Mouse (Mus musculus): ENCODE results near the gene Nphs1. TPM values are rescaled to one million over a fixed set of nuclear protein-coding genes. Genes with fewer than 3 reads are reported as not detected.

The Nphs1 gene
- 0.41 and 0.61 TPM in 2 replicates for polyA plus RNA-seq (2015; fragmentation: Nextera tagmentation; extraction: Ambion mirVana)

- WGBS, result 2% methylated on average over 16 of the region's 16 CpGs
- Histone ChIP-seq H3K27ac (no peak within 1 kb of the TSS), H3K9ac (peak within 1 kb of the TSS; percentile 18; the same call in 1 of the 2 replicates), H3K9me3 (no peaks in the 10 kb centered on the region), H3K27me3 (replicated peaks) (peaks cover 82% of the 10 kb centered on the region), H3K4me3 (peak within 1 kb of the TSS; percentile 30), H3K36me3 (replicated peaks) (no peaks in the 10 kb centered on the region), H3K4me1 (peaks cover 31% of the 10 kb centered on the region), H3K4me2 (peak within 1 kb of the TSS; percentile 49)
- peak; percentile 85 for ATAC-seq (replicated peaks)
These were observed at the start of gene Nphs1, which contains the start of gene Kirrel2 for GRCm38 (mm10) chr7:30457629-30458330. TSS of gene Nphs1 (plus strand) at chr7:30458315. TSS of gene Kirrel2 (minus strand) at chr7:30457690.

DNA sequence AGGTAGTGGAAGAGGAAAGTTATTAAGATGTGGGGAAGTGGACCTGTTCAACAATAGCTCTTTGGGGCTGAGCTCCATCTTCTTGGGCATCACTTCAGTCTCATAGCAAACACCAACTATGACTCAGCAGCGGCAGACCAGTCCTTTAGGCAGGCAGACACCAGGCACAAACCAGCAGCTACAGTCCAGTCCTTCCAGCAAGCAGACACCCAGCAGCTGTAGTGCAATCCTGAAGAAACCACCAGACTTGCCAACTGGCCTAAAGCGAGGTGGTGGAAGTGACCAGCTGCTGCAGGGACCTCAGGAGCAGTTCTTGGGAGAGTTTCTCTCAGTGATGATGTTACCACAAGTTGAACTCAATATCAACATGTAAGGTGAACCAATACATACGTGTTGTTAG, 49.5 kb upstream of the Nphs1 start:
- H3K9ac ChIP-seq, result no peak overlapping the region
- H3K36me3 ChIP-seq (replicated peaks), result no peaks in the 10 kb centered on the region
- H3K4me1 ChIP-seq, result no peaks in the 10 kb centered on the region
- 88% methylated on average over 3 of the region's 3 CpGs for WGBS
- no peak for ATAC-seq (replicated peaks)
- no peak overlapping the region for H3K4me2 ChIP-seq
- no peaks in the 10 kb centered on the region; the same call in 1 of the 2 replicates for H3K27me3 ChIP-seq (replicated peaks)
- H3K27ac ChIP-seq, result no peak overlapping the region
- H3K4me3 ChIP-seq, result no peak overlapping the region
- no peaks in the 10 kb centered on the region for H3K9me3 ChIP-seq

DNA sequence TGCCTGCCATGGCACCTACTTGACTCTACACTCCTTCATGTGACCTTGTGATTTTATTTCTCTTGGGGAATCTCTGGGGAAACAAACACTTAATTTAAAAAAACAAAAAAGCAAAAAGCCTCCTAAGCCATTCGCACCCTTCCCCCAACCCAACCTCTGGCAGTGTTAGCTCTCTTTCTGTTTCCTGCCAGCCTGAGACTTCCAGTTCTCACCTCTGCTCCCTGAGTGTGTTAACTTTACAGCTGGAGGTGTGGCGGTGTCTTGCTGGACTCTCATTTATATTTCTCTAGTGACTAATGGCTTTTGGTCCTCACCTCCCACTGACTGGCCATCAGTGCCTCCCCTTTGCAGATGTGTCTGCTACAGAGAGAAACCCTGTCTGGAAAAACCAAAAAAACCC, 48.3 kb upstream of the Nphs1 start:
- H3K4me2 ChIP-seq, result no peak overlapping the region
- ATAC-seq (replicated peaks), result no peak
- no peaks in the 10 kb centered on the region for H3K9me3 ChIP-seq
- H3K27ac ChIP-seq, result no peak overlapping the region
- no peak overlapping the region for H3K9ac ChIP-seq
- H3K27me3 ChIP-seq (replicated peaks), result no peaks in the 10 kb centered on the region; the same call in 1 of the 2 replicates
- no peaks in the 10 kb centered on the region for H3K4me1 ChIP-seq
- WGBS, result 80% methylated on average over 2 of the region's 2 CpGs
- H3K4me3 ChIP-seq, result no peak overlapping the region
- no peaks in the 10 kb centered on the region for H3K36me3 ChIP-seq (replicated peaks)

DNA sequence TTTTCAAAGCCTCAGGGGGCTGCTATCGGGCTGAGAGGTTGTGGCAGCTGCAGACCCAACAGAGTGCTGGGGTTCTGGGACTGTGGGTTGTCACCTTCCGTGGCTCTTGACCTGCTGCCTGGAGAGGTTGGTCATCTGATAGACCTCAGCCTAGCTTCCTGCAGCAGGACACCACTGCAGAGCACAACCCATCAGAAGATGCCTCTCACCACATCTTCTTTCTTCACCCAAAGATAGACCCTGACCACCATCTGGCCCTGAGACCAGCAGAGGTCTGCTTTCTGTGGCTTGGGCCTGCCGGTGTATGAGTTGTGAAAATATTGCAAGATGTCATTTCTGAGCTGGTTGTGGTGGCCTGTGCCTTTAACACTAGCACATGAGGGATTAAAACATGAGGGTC, 47.1 kb upstream of the Nphs1 start:
- H3K9ac ChIP-seq, result no peak overlapping the region
- H3K9me3 ChIP-seq, result no peaks in the 10 kb centered on the region
- no peak overlapping the region for H3K27ac ChIP-seq
- H3K4me3 ChIP-seq, result no peak overlapping the region
- no peak for ATAC-seq (replicated peaks)
- H3K36me3 ChIP-seq (replicated peaks), result no peaks in the 10 kb centered on the region
- H3K4me1 ChIP-seq, result no peaks in the 10 kb centered on the region
- no peak overlapping the region for H3K4me2 ChIP-seq
- H3K27me3 ChIP-seq (replicated peaks), result no peaks in the 10 kb centered on the region; the same call in 1 of the 2 replicates
- WGBS, result 78% methylated on average over 3 of the region's 3 CpGs

GRCm38 (mm10) chr7:30412735-30413147, 45.4 kb upstream of the Nphs1 start:
- 63% methylated on average over 4 of the region's 4 CpGs for WGBS
- no peaks in the 10 kb centered on the region for H3K36me3 ChIP-seq (replicated peaks)
- no peak for ATAC-seq (replicated peaks)

GRCm38 (mm10) chr7:30413596-30413995, 44.5 kb upstream of the Nphs1 start, which contains the start of gene Tyrobp:
TSS of gene Tyrobp (plus strand) at chr7:30413760.
- no peak within 1 kb of the TSS for H3K4me2 ChIP-seq
- H3K4me3 ChIP-seq, result no peak within 1 kb of the TSS
- H3K36me3 ChIP-seq (replicated peaks), result no peaks in the 10 kb centered on the region
- H3K9me3 ChIP-seq, result no peaks in the 10 kb centered on the region
- 74% methylated on average over 5 of the region's 5 CpGs for WGBS
- no peaks in the 10 kb centered on the region; the same call in 1 of the 2 replicates for H3K27me3 ChIP-seq (replicated peaks)
- no peak within 1 kb of the TSS for H3K27ac ChIP-seq
- ATAC-seq (replicated peaks), result no peak
- no peaks in the 10 kb centered on the region for H3K4me1 ChIP-seq
- no peak within 1 kb of the TSS for H3K9ac ChIP-seq

More at GRCm38 (mm10) chr7:30412735-30413147, 45.4 kb upstream of the Nphs1 start:
- Histone ChIP-seq H3K9ac (no peak overlapping the region), H3K4me3 (no peak overlapping the region), H3K27me3 (replicated peaks) (no peaks in the 10 kb centered on the region; the same call in 1 of the 2 replicates), H3K4me1 (no peaks in the 10 kb centered on the region), H3K27ac (no peak overlapping the region), H3K4me2 (no peak overlapping the region), H3K9me3 (no peaks in the 10 kb centered on the region)

GRCm38 (mm10) chr7:30417856-30418255, 40.3 kb upstream of the Nphs1 start:
- no peak for ATAC-seq (replicated peaks)
- H3K9me3 ChIP-seq, result no peaks in the 10 kb centered on the region
- H3K9ac ChIP-seq, result no peak overlapping the region
- H3K27me3 ChIP-seq (replicated peaks), result no peaks in the 10 kb centered on the region
- H3K4me3 ChIP-seq, result no peak overlapping the region
- no peaks in the 10 kb centered on the region for H3K36me3 ChIP-seq (replicated peaks)
- no peak overlapping the region for H3K27ac ChIP-seq
- H3K4me2 ChIP-seq, result no peak overlapping the region
- 81% methylated on average over 9 of the region's 9 CpGs for WGBS
- peaks cover 11% of the 10 kb centered on the region for H3K4me1 ChIP-seq

DNA sequence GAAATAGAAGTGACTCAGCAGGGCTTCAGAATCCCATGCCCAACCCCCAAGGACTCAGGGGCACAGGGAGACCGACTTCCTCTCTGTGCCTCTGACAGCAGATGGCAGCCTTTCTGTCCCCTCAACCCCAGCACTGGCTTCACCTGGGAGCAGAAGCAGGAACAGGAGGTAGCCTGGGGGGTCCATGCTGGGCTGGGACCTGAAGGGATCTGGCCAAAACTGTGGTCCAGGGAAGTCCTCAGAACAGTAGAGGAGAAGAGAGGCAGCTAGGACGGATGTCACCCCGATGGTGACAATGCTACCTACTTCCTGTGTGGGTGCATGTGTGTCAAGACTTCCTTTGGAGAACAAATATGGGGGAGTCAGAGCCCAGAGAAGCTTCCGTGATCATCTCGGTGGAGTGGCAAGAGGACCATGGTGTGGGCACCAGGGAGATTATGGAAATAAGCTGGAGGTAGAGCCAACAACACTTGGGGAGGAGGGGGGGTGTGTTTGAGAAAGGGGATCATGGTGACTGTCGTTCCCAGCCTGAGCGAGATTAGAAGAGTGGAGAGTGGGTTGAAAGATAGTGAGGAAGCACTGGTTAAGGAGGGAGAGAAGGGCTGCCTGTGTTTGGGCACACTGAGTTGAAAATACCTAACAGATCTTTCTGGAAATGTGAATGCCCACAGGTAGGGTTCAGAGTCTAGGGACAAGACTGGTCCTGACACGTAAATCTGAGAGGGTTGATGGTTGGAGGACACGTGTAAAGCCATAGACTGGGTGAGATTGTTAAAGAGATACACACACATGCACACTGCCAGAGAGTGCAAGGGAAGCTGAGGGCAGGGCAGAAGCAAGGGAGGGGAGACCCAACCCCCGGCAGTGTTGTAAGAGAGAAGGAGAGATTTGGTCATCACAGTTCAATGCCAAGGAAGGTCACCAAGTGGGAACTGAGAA, 38.3 kb upstream of the Nphs1 start, which contains the start of gene Hcst:
Gene Hcst, minus strand, starts transcription at position 294 of the 939 bp plus-strand sequence.
- no peaks in the 10 kb centered on the region for H3K27me3 ChIP-seq (replicated peaks)
- 75% methylated on average over 10 of the region's 10 CpGs for WGBS
- no peak within 1 kb of the TSS for H3K4me3 ChIP-seq
- ATAC-seq (replicated peaks), result no peak
- no peak within 1 kb of the TSS for H3K27ac ChIP-seq
- no peak within 1 kb of the TSS for H3K4me2 ChIP-seq
- H3K4me1 ChIP-seq, result peaks cover 18% of the 10 kb centered on the region
- no peaks in the 10 kb centered on the region for H3K36me3 ChIP-seq (replicated peaks)
- no peaks in the 10 kb centered on the region for H3K9me3 ChIP-seq
- no peak within 1 kb of the TSS for H3K9ac ChIP-seq

DNA sequence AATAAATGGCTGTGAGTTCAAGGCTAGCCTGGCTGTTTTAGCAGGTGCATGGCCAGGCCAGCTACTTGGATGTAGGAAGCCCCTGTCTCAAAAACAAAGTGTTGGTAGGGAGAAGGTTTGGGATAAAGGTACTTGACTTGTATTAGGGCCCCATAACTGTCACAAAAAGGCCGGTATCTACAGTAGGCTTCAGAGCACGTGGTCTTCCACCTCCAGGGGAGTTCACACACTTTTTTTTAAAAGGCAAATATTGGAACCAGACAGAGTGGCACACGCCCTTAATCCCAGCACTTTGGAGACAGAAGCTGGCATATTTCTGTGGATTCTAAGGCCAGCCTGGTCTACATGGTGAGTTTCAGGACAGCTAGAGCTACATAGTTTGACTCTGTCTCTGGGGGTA, 37.4 kb upstream of the Nphs1 start:
- Histone ChIP-seq H3K9ac (no peak overlapping the region), H3K36me3 (replicated peaks) (no peaks in the 10 kb centered on the region), H3K27ac (no peak overlapping the region), H3K4me3 (no peak overlapping the region), H3K4me2 (0 out of 2 replicates have a peak overlapping the region, but pooled peaks have one; percentile 95), H3K4me1 (peaks cover 18% of the 10 kb centered on the region), H3K27me3 (replicated peaks) (no peaks in the 10 kb centered on the region), H3K9me3 (no peaks in the 10 kb centered on the region)
- ATAC-seq (replicated peaks), result no peak
- WGBS, result 90% methylated on average over 3 of the region's 3 CpGs

DNA sequence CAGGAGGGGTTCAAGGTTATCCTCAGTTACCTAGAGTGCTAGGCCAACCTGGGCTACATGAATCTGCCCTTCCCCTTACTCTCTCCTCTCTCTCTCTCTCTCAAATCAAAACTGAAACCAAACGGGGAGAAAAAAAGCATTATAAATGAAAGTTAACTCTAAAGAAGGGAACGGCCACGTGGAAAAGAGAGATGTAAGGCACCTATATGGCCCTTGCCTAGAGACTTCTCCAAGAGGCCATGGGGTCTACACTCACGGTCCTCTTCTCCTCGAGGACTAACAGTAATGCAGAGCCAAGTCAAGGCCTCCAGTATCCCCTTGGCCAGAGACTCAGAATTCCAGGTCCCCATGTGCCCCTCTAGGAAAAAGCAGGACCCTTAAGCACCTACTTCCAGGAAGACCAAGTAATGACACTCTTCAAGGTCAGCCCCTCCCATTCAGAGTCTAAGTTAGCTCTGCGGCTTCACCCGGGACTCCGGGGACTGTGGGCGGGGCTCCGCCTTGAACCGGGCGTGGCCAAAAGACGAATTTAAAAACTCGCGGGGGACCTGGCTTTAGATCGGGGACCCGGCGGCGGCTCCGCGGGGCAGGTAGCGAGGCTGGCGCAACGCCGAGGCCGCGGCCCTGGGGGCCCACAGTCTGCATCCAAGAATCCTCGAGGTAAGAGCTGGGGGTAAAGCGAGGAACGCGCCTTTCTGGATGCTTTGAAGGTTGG, 36.8 kb upstream of the Nphs1 start, which contains the start of gene Nfkbid:
Gene Nfkbid, plus strand, starts transcription at position 558 of the 715 bp plus-strand sequence.
- no peaks in the 10 kb centered on the region for H3K9me3 ChIP-seq
- ATAC-seq (replicated peaks), result peak; percentile 19

DNA sequence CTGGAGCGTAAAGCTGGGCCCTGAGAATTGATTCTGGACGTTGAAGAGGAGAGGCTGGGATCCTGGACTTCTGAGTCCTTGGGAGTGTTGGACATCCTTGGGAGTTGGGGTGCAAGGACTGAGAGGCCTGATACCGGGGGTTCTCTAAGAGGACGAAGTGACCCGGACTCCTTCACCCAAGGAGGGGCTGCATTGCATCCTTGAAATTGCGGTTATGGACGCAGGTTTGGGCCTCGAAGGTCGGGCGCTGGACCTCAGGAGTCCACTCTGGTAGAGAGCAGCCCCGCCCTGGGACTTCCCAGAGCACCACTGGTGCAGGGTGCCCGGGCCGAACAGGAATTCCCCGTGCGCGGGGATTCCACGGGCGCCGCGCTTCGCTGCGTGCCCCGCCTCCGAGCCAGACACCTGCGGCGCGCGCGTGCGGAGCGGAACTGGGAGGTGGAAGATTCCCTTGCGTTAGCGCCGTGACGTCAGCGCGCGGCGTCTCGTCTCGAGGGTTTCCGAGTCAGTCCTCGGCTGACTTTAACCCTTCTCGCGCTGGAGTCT, 36.2 kb upstream of the Nphs1 start:
- peak overlapping the region; percentile 58 for H3K9ac ChIP-seq
- H3K4me2 ChIP-seq, result peak overlapping the region; percentile 95
- H3K27me3 ChIP-seq (replicated peaks), result no peaks in the 10 kb centered on the region
- H3K4me3 ChIP-seq, result peak overlapping the region; percentile 61
- 0% methylated on average over 45 of the region's 45 CpGs for WGBS
- ATAC-seq (replicated peaks), result peak; percentile 90
- H3K4me1 ChIP-seq, result peaks cover 18% of the 10 kb centered on the region
- no peaks in the 10 kb centered on the region for H3K9me3 ChIP-seq
- peak overlapping the region; percentile 54 for H3K27ac ChIP-seq
- peaks cover 5% of the 10 kb centered on the region; the same call in 1 of the 2 replicates for H3K36me3 ChIP-seq (replicated peaks)

More for the DNA sequence above, 36.8 kb upstream of the Nphs1 start, which contains the start of gene Nfkbid:
- peaks cover 18% of the 10 kb centered on the region for H3K4me1 ChIP-seq
- H3K4me3 ChIP-seq, result peak within 1 kb of the TSS; percentile 61
- H3K9ac ChIP-seq, result peak within 1 kb of the TSS; percentile 58
- peak within 1 kb of the TSS; percentile 54 for H3K27ac ChIP-seq
- peak within 1 kb of the TSS; percentile 95 for H3K4me2 ChIP-seq
- H3K36me3 ChIP-seq (replicated peaks), result peaks cover 5% of the 10 kb centered on the region; the same call in 1 of the 2 replicates
- WGBS, result 11% methylated on average over 31 of the region's 31 CpGs
- H3K27me3 ChIP-seq (replicated peaks), result no peaks in the 10 kb centered on the region
